Mouse (Mus musculus) brain, embryonic 14.5 days (tissue): Measurements from ENCODE around the gene 4930404H24Rik.
"Not testable (repeated sequence)": the region's sequence is repeated elsewhere in the genome, so short reads cannot be mapped to it uniquely, and the experiment has no call there.

ENCODE experiments used
- CTCF ChIP-seq: fragments of 200-500 bp; IDR thresholded peaks from 2 replicates; pipeline ENCODE4 v1.5.1; 2012; ENCODE audit warnings: inconsistent platforms, mild to moderate bottlenecking, moderate library complexity, borderline replicate concordance; ENCODE audit not compliant: insufficient read depth, insufficient read length; ENCODE audit errors: extremely low read depth
- POLR2A ChIP-seq: fragments of 200-500 bp; IDR thresholded peaks from 2 replicates; pipeline ENCODE4 v1.6.1; 2012; ENCODE audit warnings: mild to moderate bottlenecking, inconsistent platforms, borderline replicate concordance; ENCODE audit not compliant: poor library complexity, insufficient read depth, insufficient read length, severe bottlenecking; ENCODE audit errors: extremely low read depth

DNA sequence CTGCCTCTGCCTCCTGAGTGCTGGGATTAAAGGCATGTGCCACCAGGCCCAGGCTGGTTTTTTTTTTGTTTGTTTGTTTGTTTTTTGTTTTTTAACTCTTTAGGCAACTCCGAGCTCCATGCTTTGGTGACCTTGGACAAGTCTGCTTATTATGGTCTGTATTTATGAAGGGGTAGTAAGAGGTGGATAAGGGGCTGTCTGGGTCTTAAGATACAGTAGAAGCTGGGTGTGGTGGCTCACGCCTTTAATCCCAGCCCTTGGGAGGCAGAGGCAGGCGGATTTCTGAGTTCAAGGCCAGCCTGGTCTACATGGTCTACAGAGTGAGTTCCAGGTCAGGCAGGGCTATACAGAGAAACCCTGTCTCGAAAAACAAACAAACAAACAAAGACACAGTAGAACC lies 2.8 kb downstream of the 4930404H24Rik start:
- TF ChIP-seq POLR2A, CTCF: not testable (repeated sequence)
